Mouse (Mus musculus) liver, adult 2 months (tissue): Measurements from ENCODE around the gene Myadml2. TPM values are rescaled to one million over a fixed set of nuclear protein-coding genes. Genes with fewer than 3 reads are reported as not detected.
A peak's percentile ranks its signal among the peaks of the same experiment; 100 is the strongest.

Source experiments
- DNase-seq: peaks from one replicate; pipeline ENCODE4 v3.0.0-alpha.2; 2011; ENCODE audit warnings: low read depth, low spot score; ENCODE audit errors: extremely low read depth
- H3K27ac ChIP-seq: fragments of 200-500 bp; replicated peaks from 2 replicates; pipeline ENCODE4 v1.5.1; 2012; ENCODE audit warnings: low read depth, mild to moderate bottlenecking, control low read depth, inconsistent platforms, low read length; ENCODE audit not compliant: insufficient read depth
- H3K27me3 ChIP-seq: fragments of 200-500 bp; 2 replicates; pipeline ENCODE4 v1.6.1; 2012; ENCODE audit warnings: mild to moderate bottlenecking, moderate library complexity, low read length, inconsistent platforms; ENCODE audit not compliant: control insufficient read depth, insufficient read depth
- H3K36me3 ChIP-seq: fragments of 200-500 bp; 2 replicates; pipeline ENCODE4 v1.6.1; 2012; ENCODE audit warnings: low read length, inconsistent platforms; ENCODE audit not compliant: control insufficient read depth, insufficient read depth
- H3K4me1 ChIP-seq: fragments of 200-500 bp; 2 replicates; pipeline ENCODE4 v1.6.1; 2011; ENCODE audit warnings: low read length; ENCODE audit not compliant: control insufficient read depth, insufficient read depth
- H3K4me3 ChIP-seq: fragments of 200-500 bp; 2 replicates; pipeline ENCODE4 v1.5.1; 2011; ENCODE audit warnings: low read depth, mild to moderate bottlenecking, control low read depth, low read length, moderate library complexity; ENCODE audit not compliant: insufficient read depth
- H3K79me2 ChIP-seq: fragments of 200-500 bp; 2 replicates; pipeline ENCODE4 v1.6.1; 2012; ENCODE audit warnings: inconsistent platforms, mild to moderate bottlenecking, low read length, moderate library complexity; ENCODE audit not compliant: control insufficient read depth, insufficient read depth
- H3K9ac ChIP-seq: fragments of 200-500 bp; 2 replicates; pipeline ENCODE4 v1.6.1; 2012; ENCODE audit warnings: low read depth, mild to moderate bottlenecking, control low read depth, inconsistent platforms, low read length
- CTCF ChIP-seq: fragments of 200-500 bp; IDR thresholded peaks from 2 replicates; pipeline ENCODE4 v1.5.1; 2011; ENCODE audit warnings: low read depth, low read length, control low read depth
- POLR2A ChIP-seq: fragments of 200-500 bp; IDR thresholded peaks from 2 replicates; pipeline ENCODE4 v1.6.1; 2011; ENCODE audit warnings: low read length, control low read depth; ENCODE audit not compliant: insufficient read depth; ENCODE audit errors: extremely low read depth
- WGBS: fragments of 180-500 bp; shearing (Covaris S2); methylation state at CpG from one replicate; pipeline ENCODE4 v1.1.7; 2018; 5-methylcytosine and 5-hydroxymethylcytosine counted together
- polyA plus RNA-seq: library from polyadenylated mRNA; depleted of rRNA; stranded (reverse); fragments of >200 nt; gene quantifications from 2 replicates; pipeline ENCODE4 v1.2.3, GENCODE M21; 2012
- total RNA-seq: library from RNA; depleted of rRNA; stranded (reverse); fragments of >200 nt; gene quantifications from 2 replicates; pipeline ENCODE4 v1.2.3, GENCODE M21; 2014

Myadml2 gene
- total and polyA plus RNA-seq, 2 experiments, result not detected

GRCm38 (mm10) chr11:120630881-120631725, 16.9 kb downstream of the Myadml2 start:
- 2% methylated on average over 7 of the region's 7 CpGs for WGBS
- no peaks in the 10 kb centered on the region for H3K36me3 ChIP-seq

DNA sequence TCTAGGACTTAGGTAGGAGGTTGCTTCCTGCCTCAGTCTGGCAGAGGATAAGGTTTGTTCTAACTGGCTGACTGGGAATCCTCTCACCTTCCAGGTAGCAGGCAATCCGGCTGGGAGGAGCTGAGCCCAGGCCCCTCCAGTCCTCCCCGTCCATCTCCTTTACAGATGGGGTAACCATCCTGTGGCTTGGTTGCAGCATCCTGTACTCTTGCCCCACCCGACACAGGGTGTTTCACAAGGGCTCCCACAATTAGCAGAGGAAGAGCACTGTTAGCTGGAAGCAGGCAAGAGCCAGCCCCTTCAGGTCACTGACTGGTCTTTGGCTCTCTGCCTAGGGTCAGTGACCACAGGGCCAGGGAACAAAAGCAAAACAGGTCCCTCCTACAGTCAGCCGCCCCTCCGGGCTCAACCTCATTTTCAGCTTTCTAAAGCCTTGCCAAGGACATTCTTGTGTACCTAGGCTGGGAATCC, 17.5 kb downstream of the Myadml2 start:
- Histone ChIP-seq H3K27ac (peak overlapping the region; percentile 90), H3K4me1 (peaks cover 35% of the 10 kb centered on the region), H3K9ac (peak overlapping the region; percentile 80), H3K27me3 (no peaks in the 10 kb centered on the region), H3K4me3 (peak overlapping the region; percentile 64), H3K36me3 (no peaks in the 10 kb centered on the region), H3K79me2 (peaks cover 7% of the 10 kb centered on the region; the same call in 1 of the 2 replicates)
- TF ChIP-seq CTCF, result no peak
- 0 out of 2 replicates have a peak, but pooled peaks have one; percentile 26 for TF ChIP-seq POLR2A
- WGBS, result 3% methylated on average over 5 of the region's 5 CpGs
- peak; percentile 98 for DNase-seq

More at GRCm38 (mm10) chr11:120630881-120631725, 16.9 kb downstream of the Myadml2 start:
- peak overlapping the region; percentile 84 for H3K4me3 ChIP-seq
- peaks cover 7% of the 10 kb centered on the region; the same call in 1 of the 2 replicates for H3K79me2 ChIP-seq
- no peaks in the 10 kb centered on the region for H3K27me3 ChIP-seq
- H3K9ac ChIP-seq, result peak overlapping the region; percentile 98
- DNase-seq, result peak; percentile 85
- H3K27ac ChIP-seq, result peak overlapping the region; percentile 90
- TF ChIP-seq CTCF (no peak), POLR2A (no peak)
- peaks cover 32% of the 10 kb centered on the region for H3K4me1 ChIP-seq

- H3K4me1 ChIP-seq, result peaks cover 39% of the 10 kb centered on the region
- H3K4me3 ChIP-seq, result peak overlapping the region; percentile 64
- DNase-seq, result peak; percentile 86
- WGBS, result 0% methylated on average over 7 of the region's 7 CpGs
- H3K79me2 ChIP-seq, result peaks cover 7% of the 10 kb centered on the region; the same call in 1 of the 2 replicates
- H3K36me3 ChIP-seq, result no peaks in the 10 kb centered on the region
- H3K9ac ChIP-seq, result peak overlapping the region; percentile 80
- no peaks in the 10 kb centered on the region for H3K27me3 ChIP-seq
- peak overlapping the region; percentile 90 for H3K27ac ChIP-seq
- TF ChIP-seq POLR2A, result no peak
These were observed 18.0 kb downstream of the Myadml2 start for GRCm38 (mm10) chr11:120629911-120630310.

GRCm38 (mm10) chr11:120629341-120629730, 18.6 kb downstream of the Myadml2 start:
- Histone ChIP-seq H3K79me2 (peaks cover 7% of the 10 kb centered on the region; the same call in 1 of the 2 replicates), H3K27ac (peak overlapping the region; percentile 90), H3K4me1 (peaks cover 39% of the 10 kb centered on the region), H3K27me3 (no peaks in the 10 kb centered on the region), H3K9ac (peak overlapping the region; percentile 80), H3K4me3 (peak overlapping the region; percentile 64), H3K36me3 (no peaks in the 10 kb centered on the region)
- whole genome bisulfite sequencing, result 10% methylated on average over 23 of the region's 23 CpGs
- TF ChIP-seq POLR2A (peak; percentile 86), CTCF (no peak)
- DNase-seq, result peak; percentile 91

- WGBS, result 31% methylated on average over 23 of the region's 23 CpGs
- no peaks in the 10 kb centered on the region for H3K27me3 ChIP-seq
- H3K4me3 ChIP-seq, result peak overlapping the region; percentile 64
- TF ChIP-seq CTCF (no peak), POLR2A (no peak)
- no peaks in the 10 kb centered on the region for H3K36me3 ChIP-seq
- peak overlapping the region; percentile 48 for H3K9ac ChIP-seq
- DNase-seq, result peak; percentile 51
- H3K27ac ChIP-seq, result peak overlapping the region; percentile 90
- peaks cover 7% of the 10 kb centered on the region; the same call in 1 of the 2 replicates for H3K79me2 ChIP-seq
- H3K4me1 ChIP-seq, result peaks cover 37% of the 10 kb centered on the region
These were observed 19.2 kb downstream of the Myadml2 start for GRCm38 (mm10) chr11:120628601-120629340.
